Mouse (Mus musculus): ENCODE data around the gene Dnah10. TPM values are rescaled to one million over a fixed set of nuclear protein-coding genes. Genes with fewer than 3 reads are reported as not detected.

Gene Dnah10
- polyA plus RNA-seq, 1 experiment: 0.77 TPM

GRCm38 (mm10) chr5:124836621-124837020, 111.7 kb downstream of the Dnah10 start:
- peaks cover 6% of the 10 kb centered on the region for H3K4me1 ChIP-seq (ENCODE audit: control insufficient read depth, insufficient read depth, low read length)
- H3K27ac ChIP-seq (ENCODE audit: insufficient read depth, low read length): no peak overlapping the region
- no peak for TF ChIP-seq POLR2A (IDR thresholded peaks at IDR 0.05; ENCODE audit: extremely low read depth, insufficient read depth, low read length)
- H3K4me3 ChIP-seq (ENCODE audit: insufficient read depth, low read length): no peak overlapping the region

GRCm38 (mm10) chr5:124840202-124840601, 115.3 kb downstream of the Dnah10 start:
- H3K4me3 ChIP-seq (ENCODE audit: insufficient read depth, low read length): no peak overlapping the region
- no peak for TF ChIP-seq CTCF (IDR thresholded peaks at IDR 0.05; ENCODE audit: extremely low read depth, insufficient read depth, low read length)
- no peak for TF ChIP-seq POLR2A (IDR thresholded peaks at IDR 0.05; ENCODE audit: extremely low read depth, insufficient read depth, low read length)
- H3K4me1 ChIP-seq (ENCODE audit: control insufficient read depth, insufficient read depth, low read length): peaks cover 7% of the 10 kb centered on the region
- H3K27ac ChIP-seq (ENCODE audit: insufficient read depth, low read length): no peak overlapping the region

- peaks cover 7% of the 10 kb centered on the region for H3K4me1 ChIP-seq (ENCODE audit: control insufficient read depth, insufficient read depth, low read length)
- no peak for TF ChIP-seq POLR2A (IDR thresholded peaks at IDR 0.05; ENCODE audit: extremely low read depth, insufficient read depth, low read length)
- no peak for TF ChIP-seq CTCF (IDR thresholded peaks at IDR 0.05; ENCODE audit: extremely low read depth, insufficient read depth, low read length)
- H3K4me3 ChIP-seq (ENCODE audit: insufficient read depth, low read length): no peak overlapping the region
- no peak overlapping the region for H3K27ac ChIP-seq (ENCODE audit: insufficient read depth, low read length)
Measured at GRCm38 (mm10) chr5:124840669-124841068, 115.8 kb downstream of the Dnah10 start.

GRCm38 (mm10) chr5:124843386-124843785, 118.5 kb downstream of the Dnah10 start:
- no peak overlapping the region for H3K27ac ChIP-seq (ENCODE audit: insufficient read depth, low read length)
- no peak for TF ChIP-seq POLR2A (IDR thresholded peaks at IDR 0.05; ENCODE audit: extremely low read depth, insufficient read depth, low read length)
- peaks cover 17% of the 10 kb centered on the region for H3K4me1 ChIP-seq (ENCODE audit: control insufficient read depth, insufficient read depth, low read length)

GRCm38 (mm10) chr5:124844929-124845328, 120.0 kb downstream of the Dnah10 start:
- Histone ChIP-seq H3K4me1 (ENCODE audit: control insufficient read depth, insufficient read depth, low read length) (peaks cover 17% of the 10 kb centered on the region), H3K27ac (ENCODE audit: insufficient read depth, low read length) (no peak overlapping the region), H3K4me3 (ENCODE audit: insufficient read depth, low read length) (no peak overlapping the region)
- TF ChIP-seq POLR2A (IDR thresholded peaks at IDR 0.05; ENCODE audit: extremely low read depth, insufficient read depth, low read length) (no peak), CTCF (IDR thresholded peaks at IDR 0.05; ENCODE audit: extremely low read depth, insufficient read depth, low read length) (no peak)

More at GRCm38 (mm10) chr5:124843386-124843785, 118.5 kb downstream of the Dnah10 start:
- no peak overlapping the region for H3K4me3 ChIP-seq (ENCODE audit: insufficient read depth, low read length)

GRCm38 (mm10) chr5:124847014-124847413, 122.1 kb downstream of the Dnah10 start:
- no peak overlapping the region for H3K4me3 ChIP-seq (ENCODE audit: insufficient read depth, low read length)
- no peak overlapping the region for H3K27ac ChIP-seq (ENCODE audit: insufficient read depth, low read length)
- H3K4me1 ChIP-seq (ENCODE audit: control insufficient read depth, insufficient read depth, low read length): peaks cover 11% of the 10 kb centered on the region
- TF ChIP-seq CTCF (IDR thresholded peaks at IDR 0.05; ENCODE audit: extremely low read depth, insufficient read depth, low read length): no peak

- no peak for TF ChIP-seq CTCF (IDR thresholded peaks at IDR 0.05; ENCODE audit: extremely low read depth, insufficient read depth, low read length)
- no peak for TF ChIP-seq POLR2A (IDR thresholded peaks at IDR 0.05; ENCODE audit: extremely low read depth, insufficient read depth, low read length)
- peaks cover 15% of the 10 kb centered on the region for H3K4me1 ChIP-seq (ENCODE audit: control insufficient read depth, insufficient read depth, low read length)
- no peak overlapping the region for H3K4me3 ChIP-seq (ENCODE audit: insufficient read depth, low read length)
- no peak overlapping the region for H3K27ac ChIP-seq (ENCODE audit: insufficient read depth, low read length)
Measured at GRCm38 (mm10) chr5:124848994-124849393, 124.1 kb downstream of the Dnah10 start.

GRCm38 (mm10) chr5:124851572-124851971, 126.7 kb downstream of the Dnah10 start:
- Histone ChIP-seq H3K4me1 (ENCODE audit: control insufficient read depth, insufficient read depth, low read length) (peaks cover 11% of the 10 kb centered on the region), H3K4me3 (ENCODE audit: insufficient read depth, low read length) (no peak overlapping the region), H3K27ac (ENCODE audit: insufficient read depth, low read length) (no peak overlapping the region)
- TF ChIP-seq POLR2A (IDR thresholded peaks at IDR 0.05; ENCODE audit: extremely low read depth, insufficient read depth, low read length): no peak
- TF ChIP-seq CTCF (IDR thresholded peaks at IDR 0.05; ENCODE audit: extremely low read depth, insufficient read depth, low read length): no peak

GRCm38 (mm10) chr5:124852294-124852693, 127.4 kb downstream of the Dnah10 start:
- H3K27ac ChIP-seq (ENCODE audit: insufficient read depth, low read length): no peak overlapping the region
- H3K4me1 ChIP-seq (ENCODE audit: control insufficient read depth, insufficient read depth, low read length): peaks cover 7% of the 10 kb centered on the region; the same call in 1 of the 2 replicates
- no peak overlapping the region for H3K4me3 ChIP-seq (ENCODE audit: insufficient read depth, low read length)
- no peak for TF ChIP-seq CTCF (IDR thresholded peaks at IDR 0.05; ENCODE audit: extremely low read depth, insufficient read depth, low read length)
- TF ChIP-seq POLR2A (IDR thresholded peaks at IDR 0.05; ENCODE audit: extremely low read depth, insufficient read depth, low read length): no peak

- H3K4me1 ChIP-seq (ENCODE audit: control insufficient read depth, insufficient read depth, low read length): peaks cover 5% of the 10 kb centered on the region; the same call in 1 of the 2 replicates
Measured at GRCm38 (mm10) chr5:124853079-124853478, 128.2 kb downstream of the Dnah10 start.

GRCm38 (mm10) chr5:124854202-124854601, 129.3 kb downstream of the Dnah10 start:
- Histone ChIP-seq H3K4me3 (ENCODE audit: insufficient read depth, low read length) (no peak overlapping the region), H3K27ac (ENCODE audit: insufficient read depth, low read length) (no peak overlapping the region), H3K4me1 (ENCODE audit: control insufficient read depth, insufficient read depth, low read length) (peaks cover 8% of the 10 kb centered on the region)
- TF ChIP-seq POLR2A (IDR thresholded peaks at IDR 0.05; ENCODE audit: extremely low read depth, insufficient read depth, low read length): no peak
- TF ChIP-seq CTCF (IDR thresholded peaks at IDR 0.05; ENCODE audit: extremely low read depth, insufficient read depth, low read length): no peak

More at GRCm38 (mm10) chr5:124853079-124853478, 128.2 kb downstream of the Dnah10 start:
- TF ChIP-seq POLR2A (IDR thresholded peaks at IDR 0.05; ENCODE audit: extremely low read depth, insufficient read depth, low read length) (no peak), CTCF (IDR thresholded peaks at IDR 0.05; ENCODE audit: extremely low read depth, insufficient read depth, low read length) (no peak)
- Histone ChIP-seq H3K4me3 (ENCODE audit: insufficient read depth, low read length) (no peak overlapping the region), H3K27ac (ENCODE audit: insufficient read depth, low read length) (no peak overlapping the region)

All from cortical plate, adult 2 months (tissue).